ENCODE assay signal across 12 mouse cellular contexts in the genomic region with DNA sequence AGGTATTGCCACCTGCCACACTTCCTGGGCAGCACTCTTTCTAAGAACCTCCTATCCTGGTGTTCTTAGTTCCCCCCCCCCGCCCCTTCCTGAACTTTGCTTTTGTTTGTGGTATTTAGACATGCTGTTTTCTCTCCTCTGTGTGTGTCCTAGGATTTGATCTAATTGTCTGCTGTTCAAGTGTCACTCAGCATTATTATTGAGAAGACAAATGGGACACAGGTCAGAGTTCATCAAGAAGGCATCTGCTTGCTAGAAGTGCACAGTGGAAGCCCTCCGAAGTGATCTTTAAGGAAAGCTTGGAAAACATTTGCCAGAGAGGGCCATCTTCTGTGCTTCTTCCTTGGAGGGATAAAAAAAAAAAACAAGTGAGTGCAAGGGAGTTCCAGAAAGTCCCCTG. TPM values are rescaled to one million over a fixed set of nuclear protein-coding genes. Genes with fewer than 3 reads are reported as not detected.
DNase-seq lines count a peak whose midpoint lies in the region; ATAC-seq lines count a peak whose summit lies in the region.
"Had no signal": no experiment of that assay in that cellular context is flagged by ENCODE, and none has a peak within 500 bp of the region (broad histone marks: within the 10 kb centered on the region; RNA-seq: fewer than 3 reads in every experiment).

No protein-coding gene starts in this region.

- H3K9ac ChIP-seq in kidney, embryonic 14.5 days (ENCODE audit: low read depth, low read length), result no peak overlapping the region
- no peak overlapping the region for H3K9ac ChIP-seq in embryonic facial prominence, embryonic 14.5 days (ENCODE audit: low read depth, low read length)
- no peak overlapping the region for H3K9ac ChIP-seq in neural tube, embryonic 11.5 days (ENCODE audit: low read length)
- H3K9ac ChIP-seq: stomach, embryonic 15.5 days had no signal

- WGBS in kidney, embryonic 14.5 days, result 28% methylated on average over 2 of the region's 2 CpGs
- 28% methylated on average over 2 of the region's 2 CpGs for WGBS in embryonic facial prominence, embryonic 14.5 days
- 7% methylated on average over 2 of the region's 2 CpGs for WGBS in neural tube, embryonic 11.5 days

- H3K9me3 ChIP-seq in kidney, embryonic 14.5 days (ENCODE audit: control insufficient read depth, low read length), result no peaks in the 10 kb centered on the region
- H3K9me3 ChIP-seq in embryonic facial prominence, embryonic 14.5 days (ENCODE audit: control insufficient read depth, low read length), result no peaks in the 10 kb centered on the region
- no peaks in the 10 kb centered on the region for H3K9me3 ChIP-seq in neural tube, embryonic 11.5 days (ENCODE audit: control insufficient read depth, low read length)
- H3K9me3 ChIP-seq: stomach, embryonic 15.5 days had no signal

- 0 out of 2 replicates have a peak overlapping the region, but pooled peaks have one; percentile 64 for H3K4me3 ChIP-seq in kidney, embryonic 14.5 days (ENCODE audit: low read length)
- H3K4me3 ChIP-seq in embryonic facial prominence, embryonic 14.5 days (ENCODE audit: low read depth, low read length), result no peak overlapping the region
- no peak overlapping the region for H3K4me3 ChIP-seq in neural tube, embryonic 11.5 days (ENCODE audit: low read depth, low read length)

- DNase-seq in kidney, adult 9 months, result no peak
- peak; percentile 78 for DNase-seq in embryo, embryonic 10.5 days (ENCODE audit: low spot score)
- peak; percentile 16 for DNase-seq in embryonic facial prominence, embryonic 14.5 days (ENCODE audit: low spot score)
- DNase-seq in neural tube, embryonic 11.5 days (ENCODE audit: low spot score), result peak; percentile 21
- no peak for DNase-seq in right cerebral cortex, postnatal 25 days
- DNase-seq in ovary, postnatal 36 days (ENCODE audit: low spot score), result no peak
- DNase-seq: cerebellum, adult 2 months; left cerebral cortex, postnatal 4 days; thymus, postnatal 36 days had no signal

- no peaks in the 10 kb centered on the region for H3K4me1 ChIP-seq in kidney, embryonic 14.5 days (ENCODE audit: control insufficient read depth, insufficient read depth, low read length)
- peaks cover 5% of the 10 kb centered on the region for H3K4me1 ChIP-seq in embryonic facial prominence, embryonic 14.5 days (ENCODE audit: control insufficient read depth, insufficient read depth, low read length)
- peaks cover 3% of the 10 kb centered on the region; the same call in 1 of the 2 replicates for H3K4me1 ChIP-seq in neural tube, embryonic 11.5 days (ENCODE audit: control insufficient read depth, insufficient read depth, low read length)
- H3K4me1 ChIP-seq: stomach, embryonic 15.5 days had no signal

- H3K27ac ChIP-seq in kidney, embryonic 14.5 days (ENCODE audit: low read depth, low read length), result no peak overlapping the region
- H3K27ac ChIP-seq in embryonic facial prominence, embryonic 14.5 days (replicated peaks; ENCODE audit: low read depth, low read length), result no peak overlapping the region
- no peak overlapping the region for H3K27ac ChIP-seq in neural tube, embryonic 11.5 days (ENCODE audit: low read depth, low read length)
- H3K27ac ChIP-seq: stomach, embryonic 15.5 days had no signal

- H3K36me3 ChIP-seq in kidney, embryonic 14.5 days (ENCODE audit: control insufficient read depth, insufficient read depth, low read length), result no peaks in the 10 kb centered on the region
- no peaks in the 10 kb centered on the region for H3K36me3 ChIP-seq in embryonic facial prominence, embryonic 14.5 days (ENCODE audit: control insufficient read depth, insufficient read depth, low read length)
- no peaks in the 10 kb centered on the region for H3K36me3 ChIP-seq in neural tube, embryonic 11.5 days (ENCODE audit: control insufficient read depth, insufficient read depth, low read length)
- H3K36me3 ChIP-seq: stomach, embryonic 15.5 days had no signal

- H3K27me3 ChIP-seq in kidney, embryonic 14.5 days (ENCODE audit: control insufficient read depth, insufficient read depth, low read length), result peaks cover 13% of the 10 kb centered on the region; the same call in 1 of the 2 replicates
- H3K27me3 ChIP-seq in embryonic facial prominence, embryonic 14.5 days (replicated peaks; ENCODE audit: control insufficient read depth, insufficient read depth, low read length), result peaks cover 14% of the 10 kb centered on the region; the same call in 1 of the 2 replicates
- H3K27me3 ChIP-seq in neural tube, embryonic 11.5 days (ENCODE audit: control insufficient read depth, insufficient read depth, low read length), result peaks cover 2% of the 10 kb centered on the region; the same call in 1 of the 2 replicates

- no peak for ATAC-seq in kidney, embryonic 14.5 days (ENCODE audit: low FRiP score, low TSS enrichment)
- ATAC-seq in embryonic facial prominence, embryonic 14.5 days (ENCODE audit: low read depth), result no peak
- no peak for ATAC-seq in neural tube, embryonic 11.5 days (ENCODE audit: insufficient read depth, low FRiP score, low TSS enrichment)
- ATAC-seq: CD4-positive, CD25-positive, alpha-beta regulatory T cell, adult 4 months had no signal

- peak overlapping the region; percentile 95; the same call in 1 of the 2 replicates for H3K4me2 ChIP-seq in kidney, embryonic 14.5 days (replicated peaks; ENCODE audit: low read depth, low read length)
- no peak overlapping the region for H3K4me2 ChIP-seq in embryonic facial prominence, embryonic 14.5 days (ENCODE audit: low read depth, low read length)
- no peak overlapping the region for H3K4me2 ChIP-seq in neural tube, embryonic 11.5 days (ENCODE audit: low read depth)

RNA-seq across cellular contexts. Expression of a gene that starts 1.2 kb away (rescaled TPM):
- 3.1 and 4.5 TPM in 2 replicates for polyA plus RNA-seq in kidney, embryonic 14.5 days (2014; fragmentation: Nextera tagmentation; extraction: Ambion mirVana)
- 4.7 and 6.4 TPM in 2 replicates for polyA plus RNA-seq in embryonic facial prominence, embryonic 14.5 days (2014; fragmentation: Nextera tagmentation; extraction: Ambion mirVana)
- polyA plus RNA-seq in neural tube, embryonic 11.5 days (2014; fragmentation: Nextera tagmentation; extraction: Ambion mirVana), result 20.6 and 24.1 TPM in 2 replicates

Comparison
In these comparisons a context has a peak if more than half of its experiments do, and no peak if none do; other contexts are left out.
1. DNase-seq: peak in embryo, embryonic 10.5 days (single experiment), embryonic facial prominence, embryonic 14.5 days (single experiment) and neural tube, embryonic 11.5 days (single experiment); none in kidney, adult 9 months (single experiment), right cerebral cortex, postnatal 25 days (single experiment) and ovary, postnatal 36 days (single experiment).